Mouse (Mus musculus): Measurements from ENCODE around the gene Neu4. TPM values are rescaled to one million over a fixed set of nuclear protein-coding genes. Genes with fewer than 3 reads are reported as not detected.
"Not testable (repeated sequence)": the region's sequence is repeated elsewhere in the genome, so short reads cannot be mapped to it uniquely, and the experiment has no call there.

Neu4 gene
- not detected in 2 replicates for polyA plus RNA-seq (2011; ENCODE audit: insufficient read depth, insufficient read length, low read depth, missing spikeins)

GRCm38 (mm10) chr1:94020151-94020550 is at the start of gene Neu4:
TSS of gene Neu4 (plus strand) at chr1:94020451.
- Histone ChIP-seq H3K27me3 (ENCODE audit: control insufficient read depth, insufficient read depth, low read length, poor library complexity, severe bottlenecking) (no peaks in the 10 kb centered on the region), H3K9me3 (replicated peaks; ENCODE audit: control insufficient read depth, insufficient read depth, low read length, poor library complexity, severe bottlenecking) (no peaks in the 10 kb centered on the region), H3K27ac (ENCODE audit: insufficient read depth, low read length) (no peak within 1 kb of the TSS), H3K4me3 (ENCODE audit: low read depth, low read length) (no peak within 1 kb of the TSS), H3K36me3 (ENCODE audit: control insufficient read depth, insufficient read depth, low read length, poor library complexity, severe bottlenecking) (no peaks in the 10 kb centered on the region), H3K4me1 (ENCODE audit: control insufficient read depth, insufficient read depth, low read length) (no peaks in the 10 kb centered on the region), H3K9ac (ENCODE audit: low read depth, poor library complexity, severe bottlenecking) (no peak within 1 kb of the TSS)
- TF ChIP-seq POLR2A (IDR thresholded peaks at IDR 0.05; ENCODE audit: insufficient read depth, low read length) = no peak
- TF ChIP-seq CTCF (IDR thresholded peaks at IDR 0.05; ENCODE audit: low read depth, low read length) = no peak
- no peak for TF ChIP-seq EP300 (IDR thresholded peaks at IDR 0.05; ENCODE audit: insufficient read depth, low read depth, low read length)

GRCm38 (mm10) chr1:93970797-93971196 is 49.5 kb upstream of the Neu4 start:
- not testable (repeated sequence) for H3K27ac ChIP-seq (ENCODE audit: insufficient read depth, low read length); H3K27me3 ChIP-seq (ENCODE audit: control insufficient read depth, insufficient read depth, low read length, poor library complexity, severe bottlenecking); H3K9me3 ChIP-seq (replicated peaks; ENCODE audit: control insufficient read depth, insufficient read depth, low read length, poor library complexity, severe bottlenecking); H3K4me1 ChIP-seq (ENCODE audit: control insufficient read depth, insufficient read depth, low read length); H3K36me3 ChIP-seq (ENCODE audit: control insufficient read depth, insufficient read depth, low read length, poor library complexity, severe bottlenecking); H3K9ac ChIP-seq (ENCODE audit: low read depth, poor library complexity, severe bottlenecking); H3K4me3 ChIP-seq (ENCODE audit: low read depth, low read length)

- H3K27ac ChIP-seq (ENCODE audit: insufficient read depth, low read length); H3K27me3 ChIP-seq (ENCODE audit: control insufficient read depth, insufficient read depth, low read length, poor library complexity, severe bottlenecking): not testable (repeated sequence)
These were observed 44.5 kb upstream of the Neu4 start for GRCm38 (mm10) chr1:93975764-93976163.

GRCm38 (mm10) chr1:93978287-93978686 is 42.0 kb upstream of the Neu4 start:
- not testable (repeated sequence) for H3K9ac ChIP-seq (ENCODE audit: low read depth, poor library complexity, severe bottlenecking); H3K36me3 ChIP-seq (ENCODE audit: control insufficient read depth, insufficient read depth, low read length, poor library complexity, severe bottlenecking); H3K4me1 ChIP-seq (ENCODE audit: control insufficient read depth, insufficient read depth, low read length); H3K9me3 ChIP-seq (replicated peaks; ENCODE audit: control insufficient read depth, insufficient read depth, low read length, poor library complexity, severe bottlenecking); H3K4me3 ChIP-seq (ENCODE audit: low read depth, low read length); H3K27me3 ChIP-seq (ENCODE audit: control insufficient read depth, insufficient read depth, low read length, poor library complexity, severe bottlenecking); H3K27ac ChIP-seq (ENCODE audit: insufficient read depth, low read length)

More at GRCm38 (mm10) chr1:93975764-93976163, 44.5 kb upstream of the Neu4 start:
- not testable (repeated sequence) for H3K9me3 ChIP-seq (replicated peaks; ENCODE audit: control insufficient read depth, insufficient read depth, low read length, poor library complexity, severe bottlenecking); H3K4me1 ChIP-seq (ENCODE audit: control insufficient read depth, insufficient read depth, low read length); H3K36me3 ChIP-seq (ENCODE audit: control insufficient read depth, insufficient read depth, low read length, poor library complexity, severe bottlenecking); H3K9ac ChIP-seq (ENCODE audit: low read depth, poor library complexity, severe bottlenecking); H3K4me3 ChIP-seq (ENCODE audit: low read depth, low read length)

GRCm38 (mm10) chr1:93980932-93981331 is 39.3 kb upstream of the Neu4 start:
- not testable (repeated sequence) for H3K9me3 ChIP-seq (replicated peaks; ENCODE audit: control insufficient read depth, insufficient read depth, low read length, poor library complexity, severe bottlenecking); H3K27ac ChIP-seq (ENCODE audit: insufficient read depth, low read length); H3K4me1 ChIP-seq (ENCODE audit: control insufficient read depth, insufficient read depth, low read length); H3K36me3 ChIP-seq (ENCODE audit: control insufficient read depth, insufficient read depth, low read length, poor library complexity, severe bottlenecking); H3K27me3 ChIP-seq (ENCODE audit: control insufficient read depth, insufficient read depth, low read length, poor library complexity, severe bottlenecking); H3K9ac ChIP-seq (ENCODE audit: low read depth, poor library complexity, severe bottlenecking); H3K4me3 ChIP-seq (ENCODE audit: low read depth, low read length)

- TF ChIP-seq EP300 (IDR thresholded peaks at IDR 0.05; ENCODE audit: insufficient read depth, low read depth, low read length) (no peak), POLR2A (IDR thresholded peaks at IDR 0.05; ENCODE audit: insufficient read depth, low read length) (no peak), CTCF (IDR thresholded peaks at IDR 0.05; ENCODE audit: low read depth, low read length) (no peak)
- Histone ChIP-seq H3K4me3 (ENCODE audit: low read depth, low read length) (no peak overlapping the region), H3K9me3 (replicated peaks; ENCODE audit: control insufficient read depth, insufficient read depth, low read length, poor library complexity, severe bottlenecking) (no peaks in the 10 kb centered on the region), H3K4me1 (ENCODE audit: control insufficient read depth, insufficient read depth, low read length) (no peaks in the 10 kb centered on the region), H3K27me3 (ENCODE audit: control insufficient read depth, insufficient read depth, low read length, poor library complexity, severe bottlenecking) (no peaks in the 10 kb centered on the region), H3K9ac (ENCODE audit: low read depth, poor library complexity, severe bottlenecking) (no peak overlapping the region), H3K36me3 (ENCODE audit: control insufficient read depth, insufficient read depth, low read length, poor library complexity, severe bottlenecking) (no peaks in the 10 kb centered on the region), H3K27ac (ENCODE audit: insufficient read depth, low read length) (no peak overlapping the region)
These were observed 34.1 kb upstream of the Neu4 start for GRCm38 (mm10) chr1:93986167-93986566.

- no peak for TF ChIP-seq EP300 (IDR thresholded peaks at IDR 0.05; ENCODE audit: insufficient read depth, low read depth, low read length)
- TF ChIP-seq CTCF (IDR thresholded peaks at IDR 0.05; ENCODE audit: low read depth, low read length) = no peak
- no peak for TF ChIP-seq POLR2A (IDR thresholded peaks at IDR 0.05; ENCODE audit: insufficient read depth, low read length)
- no peaks in the 10 kb centered on the region for H3K9me3 ChIP-seq (replicated peaks; ENCODE audit: control insufficient read depth, insufficient read depth, low read length, poor library complexity, severe bottlenecking)
- H3K4me1 ChIP-seq (ENCODE audit: control insufficient read depth, insufficient read depth, low read length) = no peaks in the 10 kb centered on the region
- no peaks in the 10 kb centered on the region for H3K27me3 ChIP-seq (ENCODE audit: control insufficient read depth, insufficient read depth, low read length, poor library complexity, severe bottlenecking)
- no peak overlapping the region for H3K4me3 ChIP-seq (ENCODE audit: low read depth, low read length)
- H3K27ac ChIP-seq (ENCODE audit: insufficient read depth, low read length) = no peak overlapping the region
- H3K9ac ChIP-seq (ENCODE audit: low read depth, poor library complexity, severe bottlenecking) = no peak overlapping the region
- H3K36me3 ChIP-seq (ENCODE audit: control insufficient read depth, insufficient read depth, low read length, poor library complexity, severe bottlenecking) = no peaks in the 10 kb centered on the region
These were observed 31.5 kb upstream of the Neu4 start for GRCm38 (mm10) chr1:93988786-93989185.

- not testable (repeated sequence) for H3K36me3 ChIP-seq (ENCODE audit: control insufficient read depth, insufficient read depth, low read length, poor library complexity, severe bottlenecking); H3K27me3 ChIP-seq (ENCODE audit: control insufficient read depth, insufficient read depth, low read length, poor library complexity, severe bottlenecking); H3K27ac ChIP-seq (ENCODE audit: insufficient read depth, low read length); H3K4me3 ChIP-seq (ENCODE audit: low read depth, low read length); H3K4me1 ChIP-seq (ENCODE audit: control insufficient read depth, insufficient read depth, low read length); H3K9me3 ChIP-seq (replicated peaks; ENCODE audit: control insufficient read depth, insufficient read depth, low read length, poor library complexity, severe bottlenecking); H3K9ac ChIP-seq (ENCODE audit: low read depth, poor library complexity, severe bottlenecking)
These were observed 30.0 kb upstream of the Neu4 start, which contains the start of gene Gal3st2c for GRCm38 (mm10) chr1:93990209-93990608. TSS of gene Gal3st2c (plus strand) at chr1:93990509.

GRCm38 (mm10) chr1:93991068-93991467 is 29.2 kb upstream of the Neu4 start:
- not testable (repeated sequence) for H3K9me3 ChIP-seq (replicated peaks; ENCODE audit: control insufficient read depth, insufficient read depth, low read length, poor library complexity, severe bottlenecking); H3K4me3 ChIP-seq (ENCODE audit: low read depth, low read length); H3K4me1 ChIP-seq (ENCODE audit: control insufficient read depth, insufficient read depth, low read length); H3K27ac ChIP-seq (ENCODE audit: insufficient read depth, low read length); H3K9ac ChIP-seq (ENCODE audit: low read depth, poor library complexity, severe bottlenecking); H3K27me3 ChIP-seq (ENCODE audit: control insufficient read depth, insufficient read depth, low read length, poor library complexity, severe bottlenecking); H3K36me3 ChIP-seq (ENCODE audit: control insufficient read depth, insufficient read depth, low read length, poor library complexity, severe bottlenecking)

Measured in ES-Bruce4 (cell line).